Mouse (Mus musculus) kidney, adult 2 months (tissue): ENCODE measurements around the gene Nutm2.

Source experiments
- CTCF ChIP-seq: fragments of 200-500 bp; conservative IDR thresholded peaks from 2 replicates; pipeline ENCODE4 v1.5.1; 2011; ENCODE audit warnings: low read depth, mild to moderate bottlenecking, control low read depth, low read length, moderate library complexity, mixed read lengths; ENCODE audit not compliant: insufficient read depth, insufficient read length
- POLR2A ChIP-seq: fragments of 200-500 bp; IDR thresholded peaks from one replicate; pipeline ENCODE4 v1.6.1; 2011; ENCODE audit warnings: low read depth, low read length, control low read depth

DNA sequence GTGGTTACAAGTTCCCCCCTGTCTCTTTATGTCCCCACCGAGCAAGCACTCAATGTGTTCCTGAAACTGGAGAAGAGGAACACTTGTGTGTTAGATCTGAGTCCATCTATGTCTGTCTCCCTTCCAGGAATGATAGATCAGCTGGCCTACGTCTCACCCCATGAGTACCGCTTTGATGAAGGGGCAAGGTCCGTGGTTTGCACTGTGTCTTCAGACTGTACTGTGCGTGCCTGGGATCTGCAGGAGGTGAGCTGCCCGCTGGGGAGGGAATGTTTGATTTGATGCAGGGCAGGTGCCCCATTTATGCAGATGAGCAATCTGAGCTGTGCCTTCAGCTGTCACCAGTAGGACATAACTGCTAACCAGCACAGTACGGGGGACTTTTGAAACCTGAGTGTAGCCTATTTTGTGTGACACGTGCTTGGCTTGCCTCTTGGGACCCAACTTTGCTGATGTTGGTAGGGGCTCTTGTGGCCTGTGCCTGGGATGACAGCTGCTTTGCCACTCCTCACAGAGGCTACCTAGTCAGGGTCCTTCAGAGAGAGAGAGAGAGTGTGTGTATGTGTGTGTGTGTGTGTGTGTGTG is 43.4 kb upstream of the Nutm2 start:
- no peak for TF ChIP-seq CTCF
- no peak for TF ChIP-seq POLR2A
